Mouse (Mus musculus) midbrain, embryonic 16.5 days (tissue): ENCODE measurements around the gene Armc2. TPM values are rescaled to one million over a fixed set of nuclear protein-coding genes. Genes with fewer than 3 reads are reported as not detected.

Experiments
- ATAC-seq: fragments of 200-750 bp; cut with Nextera tagmentation; 2 replicates; pipeline ENCODE4 v1.8.0; 2017; ENCODE audit warnings: moderate TSS enrichment
- H3K27ac ChIP-seq: fragments of 300-500 bp; sonication (generic); 2 replicates; pipeline ENCODE4 v1.5.1; 2014; ENCODE audit warnings: mild to moderate bottlenecking, low read length, mixed read lengths
- H3K27me3 ChIP-seq: fragments of 300-500 bp; sonication (generic); 2 replicates; pipeline ENCODE4 v1.6.1; 2014; ENCODE audit warnings: low read depth, low read length, mixed read lengths; ENCODE audit not compliant: control insufficient read depth, insufficient read depth
- H3K36me3 ChIP-seq: fragments of 300-500 bp; sonication (generic); 2 replicates; pipeline ENCODE4 v1.6.1; 2014; ENCODE audit warnings: mild to moderate bottlenecking, low read length, moderate library complexity, mixed read lengths; ENCODE audit not compliant: control insufficient read depth, insufficient read depth
- H3K4me1 ChIP-seq: fragments of 300-500 bp; sonication (generic); 2 replicates; pipeline ENCODE4 v1.6.1; 2014; ENCODE audit warnings: mild to moderate bottlenecking, low read length, mixed read lengths; ENCODE audit not compliant: control insufficient read depth, insufficient read depth
- H3K4me2 ChIP-seq: fragments of 300-500 bp; sonication (generic); 2 replicates; pipeline ENCODE4 v1.6.1; 2014; ENCODE audit warnings: mild to moderate bottlenecking, low read length, mixed read lengths
- H3K4me3 ChIP-seq: fragments of 300-500 bp; sonication (generic); 2 replicates; pipeline ENCODE4 v1.5.1; 2014; ENCODE audit warnings: low read depth, mild to moderate bottlenecking, low read length, moderate library complexity, mixed read lengths
- H3K9ac ChIP-seq: fragments of 300-500 bp; sonication (generic); 2 replicates; pipeline ENCODE4 v1.6.1; 2014; ENCODE audit warnings: low read depth, low read length, mixed read lengths
- H3K9me3 ChIP-seq: fragments of 300-500 bp; sonication (generic); replicated peaks from 2 replicates; pipeline ENCODE4 v1.6.1; 2014; ENCODE audit warnings: mild to moderate bottlenecking, low read length, mixed read lengths; ENCODE audit not compliant: control insufficient read depth, poor library complexity, severe bottlenecking
- WGBS: fragments of 180-500 bp; shearing (Covaris S2); extraction: QIAGEN DNeasy Blood & Tissue Kit; methylation state at CpG from one replicate; pipeline ENCODE4 v1.1.7; 2014; 5-methylcytosine and 5-hydroxymethylcytosine counted together
- polyA plus RNA-seq: library from polyadenylated mRNA; unstranded; fragments of >200 nt; fragmentation: Nextera tagmentation; extraction: Ambion mirVana; gene quantifications from 2 replicates; pipeline ENCODE4 v1.2.1, GENCODE M21; 2015

Gene Armc2
- polyA plus RNA-seq, 1 experiment from 2014 or later: 12.1 TPM

- Histone ChIP-seq H3K4me1 (0 out of 2 replicates have a peak, but pooled peaks cover 5% of the 10 kb centered on the region), H3K4me3 (no peak overlapping the region), H3K27ac (no peak overlapping the region), H3K27me3 (no peaks in the 10 kb centered on the region), H3K9ac (no peak overlapping the region), H3K36me3 (peaks cover 10% of the 10 kb centered on the region; the same call in 1 of the 2 replicates), H3K9me3 (no peaks in the 10 kb centered on the region), H3K4me2 (no peak overlapping the region)
- ATAC-seq: no peak
Observed at GRCm38 (mm10) chr10:41896425-41896824, 121.8 kb downstream of the Armc2 start.

GRCm38 (mm10) chr10:41893433-41894411, 124.5 kb downstream of the Armc2 start:
- H3K27ac ChIP-seq: no peak overlapping the region
- peaks cover 9% of the 10 kb centered on the region; the same call in 1 of the 2 replicates for H3K4me1 ChIP-seq
- peaks cover 10% of the 10 kb centered on the region; the same call in 1 of the 2 replicates for H3K36me3 ChIP-seq
- H3K4me2 ChIP-seq: no peak overlapping the region
- WGBS: 58% methylated on average over 4 of the region's 4 CpGs
- no peaks in the 10 kb centered on the region for H3K27me3 ChIP-seq
- no peak overlapping the region for H3K4me3 ChIP-seq
- ATAC-seq: no peak
- H3K9me3 ChIP-seq: no peaks in the 10 kb centered on the region
- H3K9ac ChIP-seq: no peak overlapping the region

- 87% methylated on average over 4 of the region's 4 CpGs for WGBS
- Histone ChIP-seq H3K4me1 (peaks cover 16% of the 10 kb centered on the region), H3K4me2 (no peak overlapping the region), H3K27ac (no peak overlapping the region), H3K9ac (no peak overlapping the region), H3K9me3 (no peaks in the 10 kb centered on the region), H3K27me3 (no peaks in the 10 kb centered on the region), H3K4me3 (no peak overlapping the region), H3K36me3 (0 out of 2 replicates have a peak, but pooled peaks cover 4% of the 10 kb centered on the region)
- ATAC-seq: no peak
Observed at GRCm38 (mm10) chr10:41891312-41891711, 126.9 kb downstream of the Armc2 start.

- H3K9ac ChIP-seq: no peak overlapping the region
- H3K36me3 ChIP-seq: 0 out of 2 replicates have a peak, but pooled peaks cover 2% of the 10 kb centered on the region
- no peak for ATAC-seq
- no peak overlapping the region for H3K4me3 ChIP-seq
- no peak overlapping the region for H3K27ac ChIP-seq
- no peaks in the 10 kb centered on the region for H3K27me3 ChIP-seq
- no peak overlapping the region for H3K4me2 ChIP-seq
- no peaks in the 10 kb centered on the region for H3K9me3 ChIP-seq
- H3K4me1 ChIP-seq: peaks cover 16% of the 10 kb centered on the region
Observed at GRCm38 (mm10) chr10:41890537-41890936, 127.7 kb downstream of the Armc2 start.

GRCm38 (mm10) chr10:41889566-41889965, 128.7 kb downstream of the Armc2 start:
- H3K36me3 ChIP-seq: 0 out of 2 replicates have a peak, but pooled peaks cover under 1% of the 10 kb centered on the region
- ATAC-seq: no peak
- WGBS: 55% methylated on average over 5 of the region's 5 CpGs
- H3K4me1 ChIP-seq: peaks cover 16% of the 10 kb centered on the region
- H3K9me3 ChIP-seq: no peaks in the 10 kb centered on the region
- no peak overlapping the region for H3K4me2 ChIP-seq
- no peak overlapping the region for H3K27ac ChIP-seq
- no peak overlapping the region for H3K4me3 ChIP-seq
- no peak overlapping the region for H3K9ac ChIP-seq
- no peaks in the 10 kb centered on the region for H3K27me3 ChIP-seq

- WGBS: 37% methylated on average over 4 of the region's 4 CpGs
- no peak for ATAC-seq
- Histone ChIP-seq H3K9ac (no peak overlapping the region), H3K27me3 (no peaks in the 10 kb centered on the region), H3K4me3 (peak overlapping the region; percentile 69), H3K4me1 (peaks cover 13% of the 10 kb centered on the region), H3K36me3 (no peaks in the 10 kb centered on the region), H3K4me2 (peak overlapping the region; percentile 76), H3K27ac (no peak overlapping the region), H3K9me3 (no peaks in the 10 kb centered on the region)
Observed at GRCm38 (mm10) chr10:41888365-41888941, 129.8 kb downstream of the Armc2 start.

GRCm38 (mm10) chr10:41887080-41887821, 131.0 kb downstream of the Armc2 start:
- Histone ChIP-seq H3K9me3 (no peaks in the 10 kb centered on the region), H3K4me1 (peaks cover 13% of the 10 kb centered on the region), H3K36me3 (no peaks in the 10 kb centered on the region), H3K9ac (peak overlapping the region; percentile 84), H3K4me2 (peak overlapping the region; percentile 76), H3K4me3 (peak overlapping the region; percentile 69), H3K27me3 (no peaks in the 10 kb centered on the region), H3K27ac (peak overlapping the region; percentile 95)
- peak; percentile 96 for ATAC-seq
- under 1% methylated on average over 59 of the region's 65 CpGs for WGBS

- Histone ChIP-seq H3K9ac (no peak overlapping the region), H3K9me3 (no peaks in the 10 kb centered on the region), H3K27me3 (no peaks in the 10 kb centered on the region), H3K27ac (no peak overlapping the region), H3K4me1 (peaks cover 20% of the 10 kb centered on the region), H3K4me2 (no peak overlapping the region), H3K4me3 (no peak overlapping the region), H3K36me3 (no peaks in the 10 kb centered on the region)
- WGBS: 55% methylated on average over 8 of the region's 8 CpGs
- no peak for ATAC-seq
Observed at GRCm38 (mm10) chr10:41883741-41884575, 134.3 kb downstream of the Armc2 start.
